Mouse (Mus musculus) spleen, adult 2 months (tissue): ENCODE measurements around the gene Map3k15. TPM values are rescaled to one million over a fixed set of nuclear protein-coding genes. Genes with fewer than 3 reads are reported as not detected.

Source experiments
- DNase-seq, 2 experiments: peaks; one replicate each; pipeline versions ENCODE4 v3.0.0 to v3.0.0-alpha.2; 2012 to 2021; ENCODE audit warnings: low spot score in 2 of 2, low read depth in 1 of 2
- H3K27ac ChIP-seq: fragments of 200-500 bp; 2 replicates; pipeline ENCODE4 v1.5.1; 2012; ENCODE audit warnings: low read length, inconsistent platforms; ENCODE audit not compliant: insufficient read depth
- H3K27me3 ChIP-seq: fragments of 200-500 bp; 2 replicates; pipeline ENCODE4 v1.6.1; 2012; ENCODE audit warnings: mild to moderate bottlenecking, moderate library complexity, low read length, inconsistent platforms; ENCODE audit not compliant: control insufficient read depth, insufficient read depth
- H3K36me3 ChIP-seq: fragments of 200-500 bp; 2 replicates; pipeline ENCODE4 v1.6.1; 2012; ENCODE audit warnings: mild to moderate bottlenecking, low read length, inconsistent platforms; ENCODE audit not compliant: control insufficient read depth, insufficient read depth
- H3K4me1 ChIP-seq: fragments of 200-500 bp; 2 replicates; pipeline ENCODE4 v1.6.1; 2011; ENCODE audit warnings: inconsistent platforms; ENCODE audit not compliant: control insufficient read depth, insufficient read depth, insufficient read length
- H3K4me3 ChIP-seq: fragments of 200-500 bp; 2 replicates; pipeline ENCODE4 v1.5.1; 2011; ENCODE audit warnings: mild to moderate bottlenecking, inconsistent platforms; ENCODE audit not compliant: insufficient read depth, insufficient read length; ENCODE audit errors: extremely low read depth
- CTCF ChIP-seq: fragments of 200-500 bp; IDR thresholded peaks from 2 replicates; pipeline ENCODE4 v1.5.1; 2011; ENCODE audit warnings: mild to moderate bottlenecking, inconsistent platforms; ENCODE audit not compliant: insufficient read depth, insufficient read length, insufficient replicate concordance; ENCODE audit errors: extremely low read depth
- POLR2A ChIP-seq: fragments of 200-500 bp; IDR thresholded peaks from 2 replicates; pipeline ENCODE4 v1.6.1; 2011; ENCODE audit warnings: low read depth, low read length, inconsistent platforms
- WGBS: fragments of 180-500 bp; shearing (Covaris S2); methylation state at CpG from one replicate; pipeline ENCODE4 v1.1.7; 2018; 5-methylcytosine and 5-hydroxymethylcytosine counted together
- polyA plus RNA-seq: library from polyadenylated mRNA; depleted of rRNA; stranded (reverse); fragments of >200 nt; gene quantifications from 2 replicates; pipeline ENCODE4 v1.2.3, GENCODE M21; 2012

The Map3k15 gene
- polyA plus RNA-seq, 1 experiment, result 0.54 TPM

DNA sequence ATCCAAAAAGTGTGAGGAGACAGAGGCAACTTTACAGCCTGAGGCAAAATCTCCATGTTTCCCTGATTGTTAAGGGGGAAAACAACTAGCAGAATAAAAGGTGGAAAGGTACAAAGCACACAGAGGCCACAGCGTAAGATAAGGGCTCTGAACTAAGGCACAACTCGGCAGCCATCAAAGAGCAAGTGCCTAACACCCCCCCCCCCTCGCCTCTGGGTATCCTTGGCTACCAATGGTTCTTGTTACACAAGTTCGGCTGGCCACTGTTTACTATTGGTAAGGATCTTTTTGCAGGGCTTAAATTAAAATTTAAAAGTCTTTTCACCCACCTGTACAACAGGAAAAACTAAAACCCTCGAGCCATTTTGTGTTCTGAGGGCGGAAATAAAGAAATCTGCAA is 147.5 kb downstream of the Map3k15 start:
- DNase-seq, result no peak
- Histone ChIP-seq H3K27ac (peak overlapping the region; percentile 60; the same call in 1 of the 2 replicates), H3K4me3 (peak overlapping the region; percentile 18; the same call in 1 of the 2 replicates), H3K27me3 (no peaks in the 10 kb centered on the region), H3K36me3 (peaks cover 2% of the 10 kb centered on the region; the same call in 1 of the 2 replicates), H3K4me1 (peaks cover 5% of the 10 kb centered on the region; the same call in 1 of the 2 replicates)
- WGBS, result 40% methylated on average over 6 of the region's 6 CpGs
- TF ChIP-seq POLR2A, result no peak
- TF ChIP-seq CTCF, result no peak

DNA sequence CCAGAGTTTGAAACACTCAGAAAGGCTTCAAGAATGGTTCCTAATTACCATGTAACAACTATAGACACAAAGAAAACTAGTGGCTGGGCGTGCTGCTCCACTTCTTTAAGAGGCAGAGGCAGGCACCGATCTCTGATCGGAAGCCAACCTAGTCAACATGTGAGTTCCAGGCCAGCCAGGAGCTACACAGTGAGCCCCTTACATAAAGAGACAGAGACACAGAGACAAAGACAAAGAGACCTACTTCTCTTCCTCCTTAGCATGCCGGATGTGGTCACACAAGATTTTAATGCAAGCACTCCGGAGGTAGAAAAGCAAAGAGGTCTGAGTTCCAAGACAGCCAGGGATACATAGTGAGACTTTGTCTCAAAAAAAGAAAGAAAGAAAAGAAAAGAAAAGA is 147.9 kb downstream of the Map3k15 start:
- Histone ChIP-seq H3K4me3 (peak overlapping the region; percentile 55), H3K36me3 (no peaks in the 10 kb centered on the region), H3K4me1 (peaks cover 5% of the 10 kb centered on the region; the same call in 1 of the 2 replicates), H3K27me3 (no peaks in the 10 kb centered on the region), H3K27ac (peak overlapping the region; percentile 79)
- peak; percentile 6 to 18 for DNase-seq
- 18% methylated on average over 5 of the region's 5 CpGs for WGBS
- no peak for TF ChIP-seq CTCF
- TF ChIP-seq POLR2A, result no peak

DNA sequence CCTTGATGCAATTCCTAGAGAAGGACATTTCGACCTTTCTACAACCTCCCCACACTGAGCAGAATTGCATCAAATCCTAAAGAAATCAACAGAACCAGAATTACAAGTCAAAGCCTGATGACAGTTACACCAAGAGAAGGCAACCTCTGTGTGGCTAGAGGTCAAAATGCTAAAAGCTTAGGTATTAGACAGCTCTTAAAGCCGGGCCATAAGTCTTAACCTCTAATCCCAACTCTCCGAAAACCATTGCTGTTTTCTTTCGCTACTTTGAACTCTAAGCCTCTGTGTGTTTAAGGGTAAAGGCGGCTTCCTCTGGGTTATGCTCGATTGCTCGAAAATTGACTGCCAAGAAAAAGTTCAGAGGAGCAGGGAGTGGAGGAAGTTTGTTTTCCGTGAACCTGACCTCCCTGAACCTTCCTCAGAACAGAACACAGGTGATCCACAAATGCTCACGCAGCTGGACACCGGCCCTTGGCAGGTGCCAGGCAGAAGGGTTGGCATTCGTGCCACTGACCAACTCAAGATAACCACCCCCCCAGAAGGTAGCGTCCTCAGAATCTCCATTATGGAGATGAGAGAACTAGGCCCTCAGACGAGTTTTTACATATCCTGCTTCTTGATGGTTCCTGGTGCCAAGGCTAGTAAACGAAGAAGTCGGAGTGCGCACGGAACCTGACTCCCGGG is 149.1 kb downstream of the Map3k15 start:
- 28% methylated on average over 18 of the region's 18 CpGs for WGBS
- Histone ChIP-seq H3K4me3 (peak overlapping the region; percentile 88), H3K27ac (peak overlapping the region; percentile 98), H3K36me3 (no peaks in the 10 kb centered on the region), H3K27me3 (no peaks in the 10 kb centered on the region), H3K4me1 (peaks cover 5% of the 10 kb centered on the region; the same call in 1 of the 2 replicates)
- no peak for TF ChIP-seq POLR2A
- no peak for TF ChIP-seq CTCF
- no peak for DNase-seq

DNA sequence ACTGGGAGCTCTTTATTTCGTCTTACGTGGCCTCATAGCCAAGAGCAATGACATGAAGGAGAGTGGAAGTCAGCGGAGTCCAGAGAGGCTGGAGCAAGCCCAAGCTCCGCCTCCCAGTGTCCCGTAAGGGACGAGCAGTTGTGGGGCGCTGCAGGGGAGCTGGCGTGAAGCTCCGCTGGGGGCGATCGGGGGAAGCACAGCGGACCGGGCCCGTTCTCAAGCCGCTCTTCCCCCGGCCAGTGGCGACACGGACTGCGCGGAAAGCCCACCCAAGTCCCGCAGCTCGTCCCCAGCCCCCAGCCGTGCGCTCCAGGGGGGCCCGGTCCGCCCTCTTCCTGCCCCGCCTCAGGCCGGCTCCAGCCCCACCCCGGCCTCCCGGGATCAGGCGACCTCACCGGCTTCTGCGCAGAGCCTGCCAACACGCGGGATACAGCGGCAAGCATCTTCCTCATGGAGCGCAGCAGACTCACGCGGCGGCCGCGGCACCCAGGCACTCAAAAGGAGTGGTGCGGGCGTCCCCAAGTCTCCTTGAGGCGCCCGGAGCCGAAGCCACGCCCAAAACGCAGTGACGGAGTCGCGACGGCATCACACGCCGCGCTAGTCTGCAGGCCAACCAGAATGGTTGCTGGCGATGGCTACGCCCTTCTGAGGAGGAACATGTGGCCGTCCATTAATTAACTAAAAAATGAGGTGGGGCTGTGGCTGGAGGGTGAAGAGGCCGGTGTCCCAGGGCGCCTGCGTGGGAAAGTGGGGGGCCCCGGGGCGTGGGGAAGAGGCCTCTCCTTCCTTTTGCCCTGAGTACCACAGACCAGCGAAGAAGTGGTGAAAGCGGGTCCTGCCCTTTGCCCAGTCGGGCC is 149.9 kb downstream of the Map3k15 start, which contains the start of gene Pdha1:
Gene Pdha1, minus strand, starts transcription at position 553 of the 857 bp plus-strand sequence.
- peak within 1 kb of the TSS; percentile 88 for H3K4me3 ChIP-seq
- H3K27ac ChIP-seq, result peak within 1 kb of the TSS; percentile 98
- H3K27me3 ChIP-seq, result no peaks in the 10 kb centered on the region
- H3K4me1 ChIP-seq, result peaks cover 5% of the 10 kb centered on the region; the same call in 1 of the 2 replicates
- WGBS, result 28% methylated on average over 63 of the region's 67 CpGs
- H3K36me3 ChIP-seq, result no peaks in the 10 kb centered on the region
- TF ChIP-seq CTCF (no peak), POLR2A (peak; percentile 13; the same call in 1 of the 2 replicates)
- DNase-seq, result peak; percentile 73 to 79

DNA sequence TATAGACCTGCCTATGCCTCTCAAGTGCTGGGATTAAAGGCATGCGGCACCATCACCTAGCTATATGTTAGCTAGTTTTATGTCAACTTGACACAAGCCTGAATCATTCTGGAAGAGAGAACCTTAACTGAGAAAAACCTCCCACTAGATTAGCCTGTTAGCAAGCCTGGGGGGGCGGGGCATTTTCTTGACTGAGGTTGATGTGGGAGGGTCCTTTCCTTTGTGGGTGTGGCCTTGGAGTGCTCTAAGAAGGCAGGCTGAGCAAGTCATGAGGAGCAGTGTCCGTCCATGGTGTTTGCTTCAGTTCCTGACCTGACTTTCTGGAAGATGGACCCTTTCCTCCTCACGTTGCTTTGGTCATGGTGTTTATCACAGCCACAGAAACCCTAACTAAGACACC is 158.6 kb downstream of the Map3k15 start:
- DNase-seq, result no peak
- Histone ChIP-seq H3K27ac (no peak overlapping the region), H3K27me3 (no peaks in the 10 kb centered on the region), H3K4me3 (no peak overlapping the region), H3K4me1 (no peaks in the 10 kb centered on the region), H3K36me3 (no peaks in the 10 kb centered on the region)
- TF ChIP-seq CTCF, result no peak
- WGBS, result 89% methylated on average over 4 of the region's 4 CpGs

DNA sequence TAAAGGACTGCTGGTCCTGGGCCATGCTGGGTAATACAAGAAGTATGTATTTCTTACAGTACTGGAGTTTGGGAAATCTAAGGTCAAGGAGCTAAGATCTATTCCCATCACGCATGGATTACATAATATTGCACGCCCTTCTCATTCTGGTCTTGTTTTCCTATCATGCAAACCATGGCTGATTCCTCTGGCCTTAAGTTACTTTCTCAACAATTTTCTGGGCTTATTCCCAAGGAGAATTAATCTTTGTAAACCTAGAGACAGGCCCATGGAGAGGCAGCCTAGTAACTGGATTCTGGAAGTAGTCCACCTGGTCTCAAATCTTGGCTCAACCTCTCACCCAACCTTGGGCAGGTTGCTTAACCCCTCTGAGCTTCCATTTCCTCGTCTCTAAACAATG is 159.2 kb downstream of the Map3k15 start:
- no peak overlapping the region for H3K4me3 ChIP-seq
- DNase-seq, result no peak
- no peaks in the 10 kb centered on the region for H3K27me3 ChIP-seq
- WGBS, result 93% methylated on average over 3 of the region's 3 CpGs
- H3K4me1 ChIP-seq, result no peaks in the 10 kb centered on the region
- TF ChIP-seq POLR2A, result no peak
- no peak for TF ChIP-seq CTCF
- H3K36me3 ChIP-seq, result no peaks in the 10 kb centered on the region
- no peak overlapping the region for H3K27ac ChIP-seq

DNA sequence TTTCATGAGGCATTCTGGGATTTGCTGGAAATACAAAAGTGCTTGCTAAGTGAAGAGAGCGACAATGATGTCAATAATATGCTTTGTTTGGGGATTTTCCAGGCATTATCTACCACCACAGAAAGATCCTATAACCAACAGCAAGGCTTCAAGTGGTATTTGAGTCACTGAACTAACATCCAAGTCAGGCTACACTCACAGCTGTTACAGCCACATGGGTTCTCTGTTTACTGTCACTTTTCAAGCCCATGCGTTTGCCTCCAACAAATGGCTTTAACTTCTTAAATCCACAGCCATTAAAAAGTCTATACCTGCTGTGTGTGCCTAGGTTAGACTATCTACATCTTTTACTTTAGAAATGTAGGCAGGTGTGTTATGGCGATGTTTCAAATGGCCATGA is 160.6 kb downstream of the Map3k15 start:
- H3K27me3 ChIP-seq, result no peaks in the 10 kb centered on the region
- H3K4me1 ChIP-seq, result no peaks in the 10 kb centered on the region
- WGBS, result 91% methylated on average over 3 of the region's 3 CpGs
- TF ChIP-seq POLR2A (no peak), CTCF (no peak)
- H3K27ac ChIP-seq, result no peak overlapping the region
- H3K36me3 ChIP-seq, result no peaks in the 10 kb centered on the region
- no peak for DNase-seq
- H3K4me3 ChIP-seq, result no peak overlapping the region
